Mouse (Mus musculus) thymus, adult 2 months (tissue): ENCODE results near the gene Hbq1b.

Experiments used
- CTCF ChIP-seq: fragments of 200-500 bp; IDR thresholded peaks from 2 replicates; pipeline ENCODE4 v1.5.1; 2012; ENCODE audit warnings: mild to moderate bottlenecking, control low read depth, low read length, moderate library complexity, borderline replicate concordance; ENCODE audit not compliant: control insufficient read depth, poor library complexity, insufficient read depth; ENCODE audit errors: extremely low read depth
- POLR2A ChIP-seq: fragments of 200-500 bp; IDR thresholded peaks from 2 replicates; pipeline ENCODE4 v1.6.1; 2012; ENCODE audit warnings: mild to moderate bottlenecking, low read length, control low read depth, moderate library complexity; ENCODE audit not compliant: control insufficient read depth, poor library complexity, insufficient read depth; ENCODE audit errors: extremely low read depth

DNA sequence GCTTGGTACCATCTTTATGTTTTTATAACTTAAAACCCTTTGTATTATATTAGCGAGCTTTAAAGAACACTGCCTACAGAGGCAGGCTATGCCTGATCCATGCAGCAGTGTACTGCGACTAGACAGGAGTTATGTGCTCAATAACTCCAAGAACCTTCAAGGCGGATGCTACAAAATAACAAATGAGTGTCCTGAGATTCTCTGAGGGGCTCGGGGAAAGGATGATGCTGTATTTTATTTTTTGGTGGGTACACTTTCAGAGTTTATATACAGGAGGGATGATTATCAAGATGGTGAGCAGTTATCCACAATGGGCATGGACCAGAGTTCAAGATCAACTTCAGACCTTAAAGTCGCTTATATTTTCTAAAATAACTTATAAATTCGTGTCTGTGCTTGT is 20.0 kb upstream of the Hbq1b start:
- TF ChIP-seq CTCF (no peak), POLR2A (no peak)
